Mouse (Mus musculus) neutrophil, adult 5-6 weeks (primary cell): ENCODE measurements around the gene Setd4. TPM values are rescaled to one million over a fixed set of nuclear protein-coding genes. Genes with fewer than 3 reads are reported as not detected.
"Not testable (repeated sequence)": the region's sequence is repeated elsewhere in the genome, so short reads cannot be mapped to it uniquely, and the experiment has no call there.

Experiments used
- ATAC-seq: fragments of 151-379, 151-347 bp; 2 replicates; pipeline ENCODE4 v1.8.0; 2017; ENCODE audit warnings: mild to moderate bottlenecking, moderate TSS enrichment; ENCODE audit not compliant: insufficient number of reproducible peaks, poor library complexity, low FRiP score, severe bottlenecking; ENCODE audit errors: extremely low read depth
- total RNA-seq: library from RNA; stranded (forward); fragments of 200-1000 nt; gene quantifications from 2 replicates; pipeline ENCODE4 v1.2.3, GENCODE M21; 2017

Setd4 gene
- total RNA-seq: 10.8 and 20.5 TPM in 2 replicates

DNA sequence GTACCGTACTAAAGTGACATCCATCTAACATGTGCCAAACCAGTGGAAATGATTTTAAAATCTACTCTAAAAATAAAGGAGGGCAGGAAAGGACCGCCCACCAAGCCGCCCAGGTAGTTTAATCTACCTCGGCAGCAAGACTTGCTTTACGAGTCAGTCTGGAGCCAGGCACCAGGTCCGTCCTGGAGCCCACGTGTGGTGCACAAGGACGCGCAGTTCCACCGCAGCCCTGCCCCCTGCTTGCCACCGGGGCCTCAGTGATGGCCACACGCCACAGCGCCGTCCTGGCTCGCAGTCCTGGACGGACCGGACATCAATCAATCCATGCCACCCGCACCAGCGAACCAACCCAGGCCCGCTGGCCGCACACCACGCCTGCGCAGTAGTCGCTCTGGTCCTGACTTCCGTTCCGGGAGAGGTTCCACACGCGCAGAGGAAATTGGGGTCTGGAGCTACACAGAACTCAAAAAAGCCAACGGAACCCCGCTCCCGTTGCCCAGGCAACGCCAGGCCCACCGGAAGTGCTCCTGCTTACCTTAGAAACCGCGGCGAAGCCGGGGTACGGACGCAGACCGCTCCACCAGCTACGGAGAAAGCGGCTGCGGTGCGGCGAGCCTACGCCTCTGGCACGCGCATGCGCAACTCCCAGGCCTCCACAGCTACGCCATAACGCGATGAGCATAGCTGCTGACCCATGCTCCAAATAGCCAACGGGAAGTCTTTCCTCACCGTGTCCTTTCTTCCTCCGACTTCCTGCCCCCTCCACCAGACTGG lies at the start of gene Setd4:
Gene Setd4 (minus strand): TSS at position 625 of the 774 bp plus-strand sequence.
- peak; percentile 62 for ATAC-seq

DNA sequence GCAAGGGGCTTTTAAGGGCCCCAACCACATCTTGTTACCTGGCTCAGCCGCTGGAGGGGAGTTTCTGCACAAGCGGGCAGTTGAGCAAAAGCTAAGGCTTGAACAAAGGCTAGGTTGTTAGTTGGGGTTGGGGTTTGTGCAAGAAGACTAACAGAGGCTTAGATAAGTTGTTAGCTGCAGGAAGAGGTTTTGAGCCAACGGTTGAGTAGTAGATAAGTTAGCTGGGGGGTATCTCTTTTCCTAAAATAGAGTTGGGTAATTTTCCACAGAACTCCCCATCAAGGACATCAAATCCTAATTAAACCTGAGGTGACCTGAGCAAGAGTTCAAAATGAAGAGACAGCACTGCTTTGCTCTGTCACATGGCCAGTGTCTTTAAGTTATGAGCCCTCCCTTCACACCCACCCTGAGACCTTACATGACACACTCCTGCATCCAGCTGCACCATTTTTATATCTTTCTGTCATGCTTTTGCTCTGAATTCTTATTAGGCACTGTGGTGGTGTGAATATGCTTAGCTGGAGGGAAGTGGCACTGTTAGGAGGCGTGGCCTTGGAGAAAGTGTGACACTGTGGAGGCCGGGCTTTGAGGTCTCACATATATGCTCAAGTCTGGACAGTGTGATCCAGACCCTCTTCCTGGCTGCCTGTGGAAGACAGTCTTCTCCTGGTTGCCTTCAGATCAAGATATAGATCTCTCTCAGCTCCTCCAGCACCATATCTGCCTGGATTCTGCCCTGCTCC lies 44.7 kb upstream of the Setd4 start:
- ATAC-seq: no peak

- ATAC-seq: no peak
Observed at GRCm38 (mm10) chr16:93644006-93644405, 40.1 kb upstream of the Setd4 start.

DNA sequence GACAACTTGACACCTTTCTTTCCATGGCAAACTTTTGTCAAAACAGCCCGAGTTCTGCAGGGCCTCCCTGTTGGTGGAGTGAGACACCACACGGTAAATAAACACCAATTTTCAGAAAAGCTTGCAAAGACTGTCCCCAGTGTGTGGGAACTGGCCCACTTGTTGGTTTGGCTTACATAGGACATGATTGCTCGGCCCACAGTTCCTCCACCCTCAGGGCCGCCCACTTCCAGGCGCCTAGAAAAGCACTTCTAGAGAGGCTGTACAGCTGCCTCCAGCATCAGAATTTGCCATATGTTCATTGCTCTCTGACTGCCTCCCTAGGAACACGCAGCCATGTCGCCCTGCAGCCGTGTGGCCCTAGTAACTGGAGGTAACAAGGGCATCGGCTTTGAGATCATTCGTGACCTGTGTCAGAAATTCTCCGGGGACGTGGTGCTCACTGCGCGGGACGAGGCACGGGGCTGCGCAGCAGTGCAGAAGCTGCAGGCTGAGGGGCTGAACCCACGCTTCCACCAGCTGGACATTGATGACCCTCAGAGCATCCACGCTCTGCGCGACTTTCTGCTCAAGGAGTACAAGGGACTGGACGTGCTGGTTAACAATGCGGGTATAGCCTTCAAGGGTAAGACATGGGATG lies 24.0 kb upstream of the Setd4 start, which contains the start of gene Gm5678:
Gene Gm5678 (plus strand): TSS at position 337 of the 640 bp plus-strand sequence.
- no peak for ATAC-seq

- ATAC-seq: no peak
Observed at GRCm38 (mm10) chr16:93626745-93627144, 22.9 kb upstream of the Setd4 start.

DNA sequence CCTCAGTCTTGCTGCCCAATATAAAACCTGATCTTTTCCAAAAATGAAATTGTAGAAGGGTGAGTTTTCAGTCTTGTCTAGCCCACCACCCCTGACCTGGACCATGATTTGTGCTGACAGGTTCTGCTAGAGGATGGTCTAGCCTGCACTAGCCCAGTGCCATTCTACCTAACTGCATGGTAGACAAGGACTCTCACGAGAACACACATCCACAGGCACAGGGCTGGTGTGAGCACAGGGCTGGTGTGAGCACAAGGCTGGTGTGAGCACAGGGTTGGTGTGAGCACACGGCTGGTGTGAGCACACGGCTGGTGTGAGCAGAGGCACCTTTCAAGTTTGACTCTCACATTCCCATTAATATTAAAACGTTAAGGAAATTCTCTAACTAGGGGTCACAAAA lies 20.8 kb upstream of the Setd4 start:
- ATAC-seq: no peak

DNA sequence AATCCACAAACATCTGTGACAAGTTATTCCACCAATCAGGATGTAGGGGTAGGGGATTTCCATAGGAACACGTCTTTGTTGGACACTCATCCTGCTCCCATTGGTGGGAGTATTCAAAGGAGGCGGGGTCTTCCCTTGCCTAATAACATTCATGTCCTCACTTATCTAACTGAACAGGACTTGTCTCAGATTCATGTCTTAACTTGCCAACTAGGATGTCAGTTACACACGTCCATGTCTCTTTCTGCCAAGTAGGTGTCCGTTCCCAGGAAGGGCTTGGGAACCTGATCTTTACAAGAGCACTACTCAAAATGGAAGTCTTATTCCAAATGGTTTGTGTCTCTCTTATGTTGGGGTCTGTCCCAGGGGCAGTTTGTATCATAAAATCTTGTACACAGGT lies 19.9 kb upstream of the Setd4 start:
- ATAC-seq: not testable (repeated sequence)

DNA sequence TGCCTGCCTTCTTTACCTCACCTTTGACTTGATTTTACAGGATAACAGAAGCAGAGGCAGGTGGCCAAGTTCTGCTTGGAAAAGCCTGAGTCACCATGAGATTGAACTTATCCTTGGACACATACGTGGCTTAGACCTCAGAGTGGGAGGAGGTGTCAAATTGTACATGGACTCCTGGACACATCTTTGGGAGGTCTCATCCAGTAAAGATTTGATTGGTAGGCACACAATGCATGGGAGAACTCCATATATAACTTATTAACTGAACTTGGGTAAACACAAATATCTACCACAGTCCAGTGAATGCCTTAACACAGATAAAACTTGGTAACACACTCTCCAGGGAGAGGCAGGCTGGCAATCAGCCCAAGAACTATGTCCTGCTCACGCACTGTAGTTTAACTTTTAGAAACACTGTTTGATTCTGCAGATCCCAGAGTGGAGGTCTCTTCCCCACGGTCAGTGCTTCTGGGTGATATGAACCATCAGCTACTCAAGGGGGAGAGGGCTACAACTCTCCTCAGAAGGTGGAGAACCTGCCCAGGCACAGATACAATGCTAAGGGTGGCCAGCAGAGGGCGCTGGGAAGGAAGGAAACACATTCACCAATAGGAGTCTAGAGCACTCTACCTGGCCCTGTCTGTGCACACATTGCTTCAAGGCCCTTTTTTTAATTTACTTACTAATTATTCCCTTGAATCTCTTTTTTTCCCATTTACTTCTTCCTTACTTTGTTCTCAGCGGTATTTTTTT lies 11.4 kb upstream of the Setd4 start:
- ATAC-seq: peak; percentile 78

- no peak for ATAC-seq
Observed at GRCm38 (mm10) chr16:93610961-93611360, 7.1 kb upstream of the Setd4 start.

GRCm38 (mm10) chr16:93609796-93610195 lies 5.9 kb upstream of the Setd4 start:
- no peak for ATAC-seq

DNA sequence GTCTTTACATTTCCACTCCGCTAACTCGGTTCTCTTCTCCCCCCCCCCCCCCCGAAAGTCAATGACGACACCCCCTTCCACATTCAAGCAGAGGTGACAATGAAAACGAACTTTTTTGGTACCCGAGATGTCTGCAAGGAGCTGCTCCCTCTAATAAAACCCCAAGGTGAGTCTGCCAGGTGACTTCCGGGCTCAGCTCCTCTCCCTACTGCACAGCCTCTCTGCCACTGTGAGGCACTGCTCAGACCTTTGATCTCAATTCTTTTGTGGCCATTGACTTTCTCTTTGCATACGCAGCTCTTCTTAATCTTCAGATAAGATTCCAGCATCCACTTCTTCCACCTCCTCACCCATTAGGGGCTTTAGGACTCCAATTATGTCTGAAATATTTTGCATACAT lies 4.9 kb upstream of the Setd4 start:
- ATAC-seq: no peak

DNA sequence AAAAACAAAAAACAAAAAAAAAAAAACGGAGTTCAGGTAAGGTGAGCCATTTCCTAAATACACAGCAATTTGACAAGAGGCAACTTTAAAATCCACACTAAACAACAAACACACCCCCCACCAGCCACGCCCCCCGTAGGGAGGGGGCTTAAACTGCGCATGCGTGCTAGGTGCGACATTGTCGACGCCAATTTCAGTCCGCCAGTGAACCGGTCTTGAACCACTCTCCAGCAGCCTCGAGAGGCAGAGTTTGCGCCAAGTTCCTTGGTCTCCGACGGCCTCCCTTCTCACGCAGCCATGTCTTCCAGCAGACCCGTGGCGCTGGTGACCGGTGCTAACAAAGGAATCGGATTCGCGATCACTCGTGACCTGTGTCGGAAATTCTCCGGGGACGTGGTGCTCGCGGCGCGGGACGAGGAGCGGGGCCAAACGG lies 3.8 kb upstream of the Setd4 start:
- ATAC-seq: peak; percentile 68

DNA sequence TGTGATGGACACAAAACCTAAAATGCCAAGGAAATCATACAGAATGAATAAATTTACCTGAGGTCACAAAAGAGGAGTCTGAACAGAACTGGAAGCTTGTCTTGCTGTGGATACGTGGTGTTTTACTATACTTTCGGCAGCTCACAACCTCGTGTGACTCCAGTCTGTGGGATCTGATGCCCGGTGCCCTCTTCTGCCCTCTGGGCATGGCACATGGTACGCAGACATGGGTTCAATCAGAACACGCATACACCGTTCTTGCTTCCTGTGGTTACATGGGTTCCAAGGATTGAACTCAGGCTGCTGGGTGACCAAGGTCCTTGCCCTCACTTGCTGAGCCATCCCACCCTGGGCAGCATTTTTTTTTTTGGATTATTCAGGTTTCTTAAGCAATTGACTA lies 2.3 kb upstream of the Setd4 start:
- no peak for ATAC-seq

DNA sequence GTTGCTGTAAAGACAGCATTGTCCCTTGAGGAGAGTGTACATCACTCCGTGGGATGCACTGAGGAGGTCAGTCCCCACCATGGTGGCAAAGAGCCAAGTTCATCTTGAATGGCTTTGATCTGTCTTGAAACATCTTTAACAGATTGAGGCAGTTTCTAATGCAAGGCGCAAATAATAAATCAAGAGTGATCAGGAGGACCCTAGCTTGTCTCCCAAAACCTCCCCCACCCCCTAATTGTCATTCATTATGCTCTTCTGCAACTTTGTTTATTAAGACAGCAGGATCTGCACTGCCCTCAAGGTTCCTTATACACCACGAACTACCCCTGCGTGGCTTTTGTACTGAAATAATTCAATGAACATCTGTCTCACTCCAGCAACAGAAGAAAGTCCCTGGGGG lies 1.7 kb upstream of the Setd4 start, which contains the start of gene Cbr1:
Gene Cbr1 (plus strand): TSS at position 301 of the 400 bp plus-strand sequence.
- ATAC-seq: no peak

DNA sequence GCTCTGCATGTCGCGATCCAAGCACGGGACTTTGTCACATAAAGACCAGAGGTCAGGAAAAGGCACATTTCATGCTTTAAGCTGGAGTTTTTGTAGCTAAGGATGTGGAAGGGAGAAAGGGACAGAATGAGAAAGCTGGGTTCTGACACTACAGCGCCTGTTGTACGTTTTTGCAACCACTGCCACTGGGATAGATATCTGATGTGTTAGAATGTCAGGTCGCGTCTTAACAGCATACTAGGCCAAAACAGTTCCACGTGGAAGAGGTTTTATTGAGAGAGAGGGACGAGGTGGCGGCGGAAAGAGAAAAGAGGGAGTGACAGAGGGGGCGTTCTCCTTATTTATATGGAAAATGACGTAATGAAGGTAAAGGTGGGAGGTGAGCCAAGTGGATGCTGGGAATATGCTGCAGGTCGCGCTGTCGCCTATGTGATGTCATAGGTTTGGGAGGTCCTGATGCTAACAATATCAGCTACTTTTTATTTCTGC lies 662 bp upstream of the Setd4 start:
- ATAC-seq: no peak

DNA sequence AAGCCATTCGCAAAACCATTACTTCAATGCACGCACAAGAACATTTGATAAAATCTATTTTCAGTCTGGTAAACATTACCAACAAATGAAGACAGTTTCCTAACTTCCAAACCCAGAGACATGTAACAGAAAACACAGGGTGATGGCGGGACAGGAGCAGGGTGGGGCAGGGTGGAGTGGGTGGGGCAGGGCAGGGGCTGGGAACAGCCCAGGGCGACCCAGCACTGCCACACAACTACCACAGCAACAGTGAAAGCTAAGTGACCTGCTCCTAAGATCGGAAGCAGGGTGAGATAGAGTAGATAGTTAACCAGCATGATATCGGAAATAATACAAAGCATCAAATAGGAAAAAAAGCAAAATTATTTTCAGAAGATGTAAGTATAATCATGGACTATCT lies 4.4 kb downstream of the Setd4 start:
- ATAC-seq: no peak

DNA sequence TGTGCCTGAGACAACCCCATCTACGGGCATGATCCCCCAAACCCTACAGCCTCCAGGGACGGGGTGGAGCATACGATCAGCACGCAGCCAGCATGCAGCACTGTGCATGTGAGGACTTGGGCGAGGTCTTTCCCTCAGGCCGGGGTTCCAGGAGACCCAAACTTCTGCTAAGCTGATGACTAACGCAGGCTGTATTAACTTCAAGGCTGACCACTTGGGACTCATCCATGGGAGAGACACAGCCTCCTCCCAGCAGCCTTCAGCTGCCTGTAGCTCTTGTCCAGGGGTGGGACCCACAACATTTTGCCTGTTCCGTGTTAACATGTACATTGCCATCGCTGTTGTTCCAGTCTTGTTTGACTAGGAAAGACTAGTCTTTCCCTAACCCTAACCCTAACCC lies 6.3 kb downstream of the Setd4 start:
- ATAC-seq: no peak

GRCm38 (mm10) chr16:93596807-93597206 lies 7.1 kb downstream of the Setd4 start:
- no peak for ATAC-seq

- no peak for ATAC-seq
Observed at GRCm38 (mm10) chr16:93595766-93596165, 8.1 kb downstream of the Setd4 start.
